Mouse (Mus musculus) ES-Bruce4 (cell line): Measurements from ENCODE around the gene Hoxb3. TPM values are rescaled to one million over a fixed set of nuclear protein-coding genes. Genes with fewer than 3 reads are reported as not detected.

Experiments used
- H3K27ac ChIP-seq: 2 replicates; pipeline ENCODE4 v1.5.1; 2012; ENCODE audit warnings: low read length, inconsistent platforms; ENCODE audit not compliant: insufficient read depth
- H3K27me3 ChIP-seq: 2 replicates; pipeline ENCODE4 v1.6.1; 2012; ENCODE audit warnings: mild to moderate bottlenecking, low read length, inconsistent platforms; ENCODE audit not compliant: control insufficient read depth, poor library complexity, insufficient read depth, severe bottlenecking
- H3K36me3 ChIP-seq: 2 replicates; pipeline ENCODE4 v1.6.1; 2012; ENCODE audit warnings: inconsistent platforms, mild to moderate bottlenecking, low read length, moderate library complexity; ENCODE audit not compliant: control insufficient read depth, poor library complexity, insufficient read depth, severe bottlenecking
- H3K4me1 ChIP-seq: one replicate; pipeline ENCODE4 v1.8.1; 2011; ENCODE audit warnings: low read length; ENCODE audit not compliant: control insufficient read depth, insufficient read depth
- H3K4me3 ChIP-seq: 2 replicates; pipeline ENCODE4 v1.5.1; 2011; ENCODE audit warnings: low read depth, mild to moderate bottlenecking, low read length
- H3K9ac ChIP-seq: 2 replicates; pipeline ENCODE4 v1.6.1; 2012; ENCODE audit warnings: low read depth, mild to moderate bottlenecking, inconsistent platforms; ENCODE audit not compliant: poor library complexity, severe bottlenecking
- H3K9me3 ChIP-seq: replicated peaks from 2 replicates; pipeline ENCODE4 v1.6.1; 2012; ENCODE audit warnings: mild to moderate bottlenecking, low read length, inconsistent platforms; ENCODE audit not compliant: control insufficient read depth, poor library complexity, insufficient read depth, severe bottlenecking
- CTCF ChIP-seq: IDR thresholded peaks from one replicate; pipeline ENCODE4 v1.8.1; 2011; ENCODE audit warnings: low read depth, low read length
- EP300 ChIP-seq: IDR thresholded peaks from 2 replicates; pipeline ENCODE4 v1.6.1; 2011; ENCODE audit warnings: low read depth, low read length; ENCODE audit not compliant: insufficient read depth
- POLR2A ChIP-seq: IDR thresholded peaks from one replicate; pipeline ENCODE4 v1.8.1; 2011; ENCODE audit warnings: low read length; ENCODE audit not compliant: insufficient read depth
- polyA plus RNA-seq: library from polyadenylated mRNA; stranded (reverse); fragments of >200 nt; gene quantifications from 2 replicates; pipeline ENCODE4 v1.2.4, GENCODE M21; 2011; ENCODE audit warnings: low read depth; ENCODE audit not compliant: missing spikeins, insufficient read depth, insufficient read length

Gene Hoxb3
- polyA plus RNA-seq, 1 experiment: not detected

DNA sequence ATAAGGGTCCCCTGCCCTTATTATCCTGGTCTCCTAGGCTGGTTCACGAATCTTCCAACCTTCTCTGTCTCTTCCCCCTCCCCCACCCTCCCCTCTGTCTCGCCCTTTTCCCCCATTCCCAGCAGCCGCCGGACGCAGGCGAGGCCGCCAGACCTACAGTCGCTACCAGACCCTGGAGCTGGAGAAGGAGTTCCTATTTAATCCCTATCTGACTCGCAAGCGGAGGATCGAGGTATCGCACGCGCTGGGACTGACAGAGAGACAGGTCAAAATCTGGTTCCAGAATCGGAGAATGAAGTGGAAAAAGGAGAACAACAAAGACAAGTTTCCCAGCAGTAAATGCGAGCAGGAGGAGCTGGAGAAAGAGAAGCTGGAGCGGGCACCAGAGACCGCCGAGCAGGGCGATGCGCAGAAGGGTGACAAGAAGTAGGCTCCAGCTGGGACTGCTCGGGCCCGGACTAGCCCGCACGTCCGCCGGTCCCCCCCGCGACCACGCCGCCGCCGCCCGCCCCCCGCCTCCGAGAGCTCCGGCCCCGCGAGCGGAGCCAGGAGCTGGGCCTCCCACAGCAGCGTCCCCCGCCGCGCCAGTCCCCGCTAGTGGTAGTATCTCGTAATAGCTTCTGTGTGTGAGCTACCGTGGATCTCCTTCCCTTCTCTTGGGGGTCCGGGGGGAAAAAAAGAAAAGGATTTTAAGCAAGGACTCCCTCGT lies 38.9 kb upstream of the Hoxb3 start:
- Histone ChIP-seq H3K4me3 (peak overlapping the region; percentile 44), H3K36me3 (no peaks in the 10 kb centered on the region)
- no peak for TF ChIP-seq CTCF

GRCm38 (mm10) chr11:96284774-96285734 lies 38.1 kb upstream of the Hoxb3 start:
- H3K27me3 ChIP-seq: peaks cover 69% of the 10 kb centered on the region
- H3K4me3 ChIP-seq: 0 out of 2 replicates have a peak overlapping the region, but pooled peaks have one; percentile 14
- H3K36me3 ChIP-seq: no peaks in the 10 kb centered on the region
- no peak overlapping the region for H3K9ac ChIP-seq
- no peaks in the 10 kb centered on the region for H3K4me1 ChIP-seq
- no peaks in the 10 kb centered on the region for H3K9me3 ChIP-seq
- H3K27ac ChIP-seq: no peak overlapping the region
- TF ChIP-seq POLR2A (no peak), EP300 (no peak), CTCF (no peak)

More for the DNA sequence above, 38.9 kb upstream of the Hoxb3 start:
- Histone ChIP-seq H3K9me3 (no peaks in the 10 kb centered on the region), H3K4me1 (no peaks in the 10 kb centered on the region), H3K27me3 (peaks cover 73% of the 10 kb centered on the region), H3K27ac (no peak overlapping the region), H3K9ac (no peak overlapping the region)

DNA sequence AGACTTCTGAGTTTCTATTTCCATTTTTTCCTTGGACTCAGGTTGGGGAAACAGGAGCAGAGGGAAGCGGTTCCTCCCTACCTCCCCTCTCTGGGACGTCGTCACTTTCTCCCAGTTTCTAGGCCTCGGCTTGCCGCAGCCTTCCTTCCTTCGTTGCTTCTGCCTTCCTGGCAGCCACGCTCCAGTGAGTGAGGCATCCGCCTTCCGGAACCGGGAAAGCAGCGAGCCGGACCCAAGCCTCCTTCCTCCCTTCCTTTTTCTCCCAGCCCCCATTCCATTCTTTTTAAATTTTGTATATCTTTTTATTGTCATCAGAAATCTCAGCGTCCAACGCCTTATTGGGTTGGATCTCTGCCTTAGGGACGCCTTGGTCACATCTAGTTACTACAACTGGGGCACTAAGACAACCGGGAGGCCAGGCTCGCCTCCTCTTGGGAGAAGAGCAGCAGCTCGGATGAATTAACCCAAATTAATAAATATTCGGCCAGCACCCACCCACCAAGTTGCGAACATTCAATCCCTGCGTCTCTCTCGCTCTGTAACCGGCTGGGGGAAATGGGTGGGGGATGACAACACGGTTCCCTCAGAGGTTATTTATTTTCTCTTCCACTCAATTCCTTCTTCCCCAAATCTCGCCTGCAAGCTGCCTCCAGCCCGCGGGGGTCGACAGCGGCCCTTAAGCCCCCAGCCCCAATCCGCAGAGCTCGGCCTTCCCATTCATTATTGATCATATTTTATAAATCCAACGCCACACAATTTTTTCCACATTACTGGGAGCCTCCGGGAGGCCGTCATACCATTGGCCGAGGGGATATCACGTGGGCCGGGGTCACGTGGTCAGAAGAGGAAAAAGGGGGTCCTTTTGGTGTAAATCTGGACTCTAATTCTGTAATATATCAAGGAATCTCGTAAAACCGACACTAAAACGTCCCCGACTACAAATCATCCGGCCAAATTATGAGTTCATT lies 37.1 kb upstream of the Hoxb3 start, which contains the start of gene Hoxb7:
TSS of gene Hoxb7 (plus strand) at position 853 of the 968 bp plus-strand sequence.
- no peak for TF ChIP-seq EP300
- TF ChIP-seq POLR2A: no peak
- no peak for TF ChIP-seq CTCF
- Histone ChIP-seq H3K9ac (peak within 1 kb of the TSS; percentile 64), H3K27ac (no peak within 1 kb of the TSS), H3K9me3 (no peaks in the 10 kb centered on the region), H3K4me3 (peak within 1 kb of the TSS; percentile 60), H3K36me3 (no peaks in the 10 kb centered on the region), H3K27me3 (peaks cover 71% of the 10 kb centered on the region), H3K4me1 (no peaks in the 10 kb centered on the region)

DNA sequence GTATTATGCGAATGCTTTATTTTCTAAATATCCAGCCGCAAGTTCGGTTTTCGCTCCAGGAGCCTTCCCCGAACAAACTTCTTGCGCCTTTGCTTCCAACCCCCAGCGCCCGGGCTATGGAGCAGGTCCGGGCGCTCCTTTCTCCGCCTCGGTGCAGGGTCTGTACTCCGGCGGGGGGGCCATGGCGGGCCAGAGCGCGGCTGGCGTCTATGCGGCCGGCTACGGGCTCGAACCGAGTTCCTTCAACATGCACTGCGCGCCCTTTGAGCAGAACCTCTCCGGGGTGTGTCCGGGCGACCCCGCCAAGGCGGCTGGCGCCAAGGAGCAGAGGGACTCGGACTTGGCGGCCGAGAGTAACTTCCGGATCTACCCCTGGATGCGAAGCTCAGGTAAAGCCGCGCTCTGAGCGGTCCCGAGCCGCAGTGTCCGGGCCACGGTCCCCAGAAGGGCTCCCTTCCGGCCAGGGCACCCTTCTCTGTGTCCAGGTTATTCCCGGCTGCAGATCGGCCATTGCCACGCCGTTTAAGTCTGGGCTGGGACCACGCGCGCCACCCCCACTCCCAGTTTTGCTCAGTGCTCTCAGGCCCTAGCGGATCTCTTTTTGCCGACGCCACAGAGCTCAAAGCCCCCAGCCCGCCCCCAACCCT lies 36.3 kb upstream of the Hoxb3 start:
- Histone ChIP-seq H3K9ac (peak overlapping the region; percentile 64), H3K27me3 (peaks cover 70% of the 10 kb centered on the region), H3K4me1 (no peaks in the 10 kb centered on the region), H3K9me3 (no peaks in the 10 kb centered on the region), H3K4me3 (peak overlapping the region; percentile 60), H3K36me3 (no peaks in the 10 kb centered on the region), H3K27ac (no peak overlapping the region)
- TF ChIP-seq CTCF (no peak), EP300 (no peak), POLR2A (no peak)

GRCm38 (mm10) chr11:96287411-96287810 lies 35.7 kb upstream of the Hoxb3 start:
- Histone ChIP-seq H3K27me3 (peaks cover 74% of the 10 kb centered on the region), H3K4me1 (no peaks in the 10 kb centered on the region), H3K36me3 (no peaks in the 10 kb centered on the region), H3K9ac (peak overlapping the region; percentile 64), H3K4me3 (no peak overlapping the region), H3K27ac (no peak overlapping the region), H3K9me3 (no peaks in the 10 kb centered on the region)
- TF ChIP-seq POLR2A (no peak), EP300 (no peak), CTCF (no peak)
